Mouse (Mus musculus): Measurements from ENCODE around the gene Rngtt. TPM values are rescaled to one million over a fixed set of nuclear protein-coding genes. Genes with fewer than 3 reads are reported as not detected.
"Not testable (repeated sequence)": the region's sequence is repeated elsewhere in the genome, so short reads cannot be mapped to it uniquely, and the experiment has no call there.

The Rngtt gene
- polyA plus RNA-seq, 1 experiment from 2014 or later, result 22.9 TPM

GRCm38 (mm10) chr4:33413791-33414190, 103.7 kb downstream of the Rngtt start:
- Histone ChIP-seq H3K9me3 (replicated peaks; ENCODE audit: control insufficient read depth, low read length, poor library complexity, severe bottlenecking) (no peaks in the 10 kb centered on the region), H3K27me3 (ENCODE audit: control insufficient read depth, insufficient read depth, low read depth, low read length) (no peaks in the 10 kb centered on the region), H3K9ac (ENCODE audit: low read depth, low read length) (no peak overlapping the region), H3K4me2 (ENCODE audit: low read length) (no peak overlapping the region), H3K36me3 (ENCODE audit: control insufficient read depth, insufficient read depth, low read length) (no peaks in the 10 kb centered on the region), H3K4me1 (ENCODE audit: control insufficient read depth, insufficient read depth, low read length) (no peaks in the 10 kb centered on the region; the same call in 1 of the 2 replicates), H3K4me3 (ENCODE audit: low read depth, low read length) (no peak overlapping the region), H3K27ac (ENCODE audit: low read length) (no peak overlapping the region)
- WGBS, result 70% methylated on average over 4 of the region's 4 CpGs
- ATAC-seq, result no peak

DNA sequence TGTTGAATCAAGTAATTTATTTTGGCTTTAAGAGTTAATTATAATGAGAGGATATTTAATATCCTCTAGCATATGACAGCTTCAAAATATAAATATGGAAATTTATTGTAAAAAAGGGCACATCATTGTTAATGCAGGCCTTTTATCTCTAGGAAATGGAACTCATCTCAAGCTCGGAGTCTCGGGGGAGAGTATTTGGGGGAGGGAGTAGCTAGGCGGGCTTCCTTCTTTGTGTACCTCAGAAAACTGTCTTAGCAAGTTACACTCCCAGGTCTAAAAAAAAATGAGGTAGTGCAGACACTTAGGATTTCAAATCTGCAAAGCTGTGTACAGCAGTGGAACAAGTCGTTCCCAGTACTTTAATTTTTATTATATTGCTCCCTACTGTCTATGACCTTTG, 104.7 kb downstream of the Rngtt start:
- no peak for ATAC-seq
- no peak overlapping the region for H3K27ac ChIP-seq (ENCODE audit: low read length)
- no peaks in the 10 kb centered on the region for H3K9me3 ChIP-seq (replicated peaks; ENCODE audit: control insufficient read depth, low read length, poor library complexity, severe bottlenecking)
- H3K27me3 ChIP-seq (ENCODE audit: control insufficient read depth, insufficient read depth, low read depth, low read length), result no peaks in the 10 kb centered on the region
- no peak overlapping the region for H3K4me3 ChIP-seq (ENCODE audit: low read depth, low read length)
- no peaks in the 10 kb centered on the region for H3K36me3 ChIP-seq (ENCODE audit: control insufficient read depth, insufficient read depth, low read length)
- 39% methylated on average over 4 of the region's 4 CpGs for WGBS
- no peak overlapping the region for H3K4me2 ChIP-seq (ENCODE audit: low read length)
- no peak overlapping the region for H3K9ac ChIP-seq (ENCODE audit: low read depth, low read length)
- no peaks in the 10 kb centered on the region; the same call in 1 of the 2 replicates for H3K4me1 ChIP-seq (ENCODE audit: control insufficient read depth, insufficient read depth, low read length)

DNA sequence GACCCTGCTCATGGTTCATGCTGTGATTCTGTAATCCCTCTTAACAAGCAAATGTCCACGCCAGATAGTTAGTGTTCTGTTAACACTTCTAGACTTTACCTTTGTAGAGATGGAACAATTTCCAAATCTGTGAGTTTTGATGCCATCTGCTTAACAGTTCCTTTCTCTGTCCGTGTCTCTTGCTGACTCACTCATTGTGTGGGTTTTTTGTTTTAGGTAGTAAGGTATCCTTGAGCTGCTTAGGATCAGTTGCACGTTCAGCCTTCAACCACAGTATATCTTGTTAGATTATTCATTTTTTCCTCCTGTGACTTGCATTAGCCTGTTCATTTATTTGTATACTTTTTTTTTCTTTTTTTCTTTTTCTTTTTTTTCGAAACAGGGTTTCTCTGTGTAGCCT, 107.3 kb downstream of the Rngtt start:
- Histone ChIP-seq H3K27ac (ENCODE audit: low read length) (no peak overlapping the region), H3K27me3 (ENCODE audit: control insufficient read depth, insufficient read depth, low read depth, low read length) (no peaks in the 10 kb centered on the region), H3K4me3 (ENCODE audit: low read depth, low read length) (no peak overlapping the region), H3K9ac (ENCODE audit: low read depth, low read length) (no peak overlapping the region), H3K4me2 (ENCODE audit: low read length) (no peak overlapping the region), H3K36me3 (ENCODE audit: control insufficient read depth, insufficient read depth, low read length) (no peaks in the 10 kb centered on the region), H3K9me3 (replicated peaks; ENCODE audit: control insufficient read depth, low read length, poor library complexity, severe bottlenecking) (no peaks in the 10 kb centered on the region), H3K4me1 (ENCODE audit: control insufficient read depth, insufficient read depth, low read length) (no peaks in the 10 kb centered on the region; the same call in 1 of the 2 replicates)
- ATAC-seq, result no peak
- 83% methylated on average over 4 of the region's 4 CpGs for WGBS

- Histone ChIP-seq H3K36me3 (ENCODE audit: control insufficient read depth, insufficient read depth, low read length) (no peaks in the 10 kb centered on the region; the same call in 1 of the 2 replicates), H3K27ac (ENCODE audit: low read length) (no peak overlapping the region), H3K9me3 (replicated peaks; ENCODE audit: control insufficient read depth, low read length, poor library complexity, severe bottlenecking) (no peaks in the 10 kb centered on the region), H3K27me3 (ENCODE audit: control insufficient read depth, insufficient read depth, low read depth, low read length) (no peaks in the 10 kb centered on the region), H3K9ac (ENCODE audit: low read depth, low read length) (no peak overlapping the region), H3K4me3 (ENCODE audit: low read depth, low read length) (no peak overlapping the region), H3K4me2 (ENCODE audit: low read length) (no peak overlapping the region), H3K4me1 (ENCODE audit: control insufficient read depth, insufficient read depth, low read length) (no peaks in the 10 kb centered on the region; the same call in 1 of the 2 replicates)
- 80% methylated on average over 1 of the region's 1 CpGs for WGBS
- no peak for ATAC-seq
Observed at GRCm38 (mm10) chr4:33419644-33420043, 109.5 kb downstream of the Rngtt start.

DNA sequence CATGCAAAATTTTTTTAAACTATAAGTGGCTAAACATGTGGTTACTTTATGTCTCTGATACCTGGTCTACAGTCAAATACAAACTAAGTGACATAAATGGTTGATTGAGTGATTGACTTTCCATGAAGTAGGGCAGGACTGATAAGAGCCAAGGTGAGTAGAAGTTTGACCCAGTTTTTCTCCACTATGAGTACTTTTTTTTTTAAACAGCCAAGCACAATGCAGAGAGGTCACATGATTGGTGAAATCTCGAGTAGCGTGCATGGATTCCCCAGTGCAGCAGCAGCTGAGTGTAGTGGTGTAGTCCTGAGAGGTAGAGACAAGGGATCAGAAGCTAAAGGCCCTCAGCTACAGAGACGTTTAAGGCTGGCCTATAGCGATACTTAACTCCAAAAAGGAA, 118.7 kb downstream of the Rngtt start:
- no peak for ATAC-seq
- 44% methylated on average over 4 of the region's 4 CpGs for WGBS
- no peaks in the 10 kb centered on the region for H3K27me3 ChIP-seq (ENCODE audit: control insufficient read depth, insufficient read depth, low read depth, low read length)
- H3K4me1 ChIP-seq (ENCODE audit: control insufficient read depth, insufficient read depth, low read length), result no peaks in the 10 kb centered on the region; the same call in 1 of the 2 replicates
- no peaks in the 10 kb centered on the region for H3K36me3 ChIP-seq (ENCODE audit: control insufficient read depth, insufficient read depth, low read length)
- H3K4me2 ChIP-seq (ENCODE audit: low read length), result no peak overlapping the region
- H3K9ac ChIP-seq (ENCODE audit: low read depth, low read length), result no peak overlapping the region
- no peaks in the 10 kb centered on the region for H3K9me3 ChIP-seq (replicated peaks; ENCODE audit: control insufficient read depth, low read length, poor library complexity, severe bottlenecking)
- no peak overlapping the region for H3K27ac ChIP-seq (ENCODE audit: low read length)
- H3K4me3 ChIP-seq (ENCODE audit: low read depth, low read length), result no peak overlapping the region

- H3K36me3 ChIP-seq (ENCODE audit: control insufficient read depth, insufficient read depth, low read length), result no peaks in the 10 kb centered on the region
- ATAC-seq, result no peak
- no peaks in the 10 kb centered on the region for H3K27me3 ChIP-seq (ENCODE audit: control insufficient read depth, insufficient read depth, low read depth, low read length)
- H3K9me3 ChIP-seq (replicated peaks; ENCODE audit: control insufficient read depth, low read length, poor library complexity, severe bottlenecking), result no peaks in the 10 kb centered on the region
- no peak overlapping the region for H3K9ac ChIP-seq (ENCODE audit: low read depth, low read length)
- H3K27ac ChIP-seq (ENCODE audit: low read length), result no peak overlapping the region
- no peak overlapping the region for H3K4me3 ChIP-seq (ENCODE audit: low read depth, low read length)
- WGBS, result 95% methylated on average over 6 of the region's 6 CpGs
- no peaks in the 10 kb centered on the region for H3K4me1 ChIP-seq (ENCODE audit: control insufficient read depth, insufficient read depth, low read length)
- H3K4me2 ChIP-seq (ENCODE audit: low read length), result no peak overlapping the region
Observed at GRCm38 (mm10) chr4:33441864-33442263, 131.8 kb downstream of the Rngtt start.

- ATAC-seq, result no peak
Observed at GRCm38 (mm10) chr4:33446265-33446664, 136.2 kb downstream of the Rngtt start.

GRCm38 (mm10) chr4:33446881-33447280, 136.8 kb downstream of the Rngtt start:
- Histone ChIP-seq H3K27me3 (ENCODE audit: control insufficient read depth, insufficient read depth, low read depth, low read length) (no peaks in the 10 kb centered on the region), H3K4me2 (ENCODE audit: low read length) (no peak overlapping the region), H3K9me3 (replicated peaks; ENCODE audit: control insufficient read depth, low read length, poor library complexity, severe bottlenecking) (no peaks in the 10 kb centered on the region), H3K36me3 (ENCODE audit: control insufficient read depth, insufficient read depth, low read length) (no peaks in the 10 kb centered on the region), H3K27ac (ENCODE audit: low read length) (no peak overlapping the region), H3K4me3 (ENCODE audit: low read depth, low read length) (no peak overlapping the region), H3K9ac (ENCODE audit: low read depth, low read length) (no peak overlapping the region), H3K4me1 (ENCODE audit: control insufficient read depth, insufficient read depth, low read length) (no peaks in the 10 kb centered on the region)
- ATAC-seq, result no peak
- 96% methylated on average over 3 of the region's 3 CpGs for WGBS

More at GRCm38 (mm10) chr4:33446265-33446664, 136.2 kb downstream of the Rngtt start:
- Histone ChIP-seq H3K36me3 (ENCODE audit: control insufficient read depth, insufficient read depth, low read length) (no peaks in the 10 kb centered on the region), H3K4me1 (ENCODE audit: control insufficient read depth, insufficient read depth, low read length) (no peaks in the 10 kb centered on the region), H3K4me3 (ENCODE audit: low read depth, low read length) (no peak overlapping the region), H3K27ac (ENCODE audit: low read length) (no peak overlapping the region), H3K27me3 (ENCODE audit: control insufficient read depth, insufficient read depth, low read depth, low read length) (no peaks in the 10 kb centered on the region), H3K9ac (ENCODE audit: low read depth, low read length) (no peak overlapping the region), H3K9me3 (replicated peaks; ENCODE audit: control insufficient read depth, low read length, poor library complexity, severe bottlenecking) (no peaks in the 10 kb centered on the region), H3K4me2 (ENCODE audit: low read length) (no peak overlapping the region)
- 95% methylated on average over 3 of the region's 3 CpGs for WGBS

GRCm38 (mm10) chr4:33450356-33450755, 140.2 kb downstream of the Rngtt start:
- H3K4me1 ChIP-seq (ENCODE audit: control insufficient read depth, insufficient read depth, low read length); H3K36me3 ChIP-seq (ENCODE audit: control insufficient read depth, insufficient read depth, low read length); ATAC-seq; H3K9ac ChIP-seq (ENCODE audit: low read depth, low read length); H3K4me3 ChIP-seq (ENCODE audit: low read depth, low read length); H3K27me3 ChIP-seq (ENCODE audit: control insufficient read depth, insufficient read depth, low read depth, low read length); H3K9me3 ChIP-seq (replicated peaks; ENCODE audit: control insufficient read depth, low read length, poor library complexity, severe bottlenecking); H3K27ac ChIP-seq (ENCODE audit: low read length); H3K4me2 ChIP-seq (ENCODE audit: low read length): not testable (repeated sequence)
- WGBS, result 87% methylated on average over 8 of the region's 8 CpGs
